8 mouse cellular contexts compared by ENCODE assay signal in genomic region chrX:167208506-167208820, GRCm38 (mm10). TPM values are rescaled to one million over a fixed set of nuclear protein-coding genes. Genes with fewer than 3 reads are reported as not detected.
DNase-seq lines count a peak whose midpoint lies in the region; ATAC-seq and TF ChIP-seq lines count a peak whose summit lies in the region.

No protein-coding gene starts in this region.

- H3K9me3 ChIP-seq in erythroblast, embryonic 14.5 days (ENCODE audit: control insufficient read depth, low read length), result peaks cover 6% of the 10 kb centered on the region; the same call in 1 of the 2 replicates
- H3K9me3 ChIP-seq in E14TG2a.4 (ENCODE audit: low read length), result no peaks in the 10 kb centered on the region
- H3K9me3 ChIP-seq in embryonic facial prominence, embryonic 14.5 days (ENCODE audit: control insufficient read depth, low read length), result no peaks in the 10 kb centered on the region
- H3K9me3 ChIP-seq in hindbrain, embryonic 11.5 days (ENCODE audit: control insufficient read depth, low read length), result no peaks in the 10 kb centered on the region
- H3K9me3 ChIP-seq in liver, embryonic 11.5 days (ENCODE audit: control insufficient read depth, low read length), result no peaks in the 10 kb centered on the region
- H3K9me3 ChIP-seq in midbrain, postnatal 0 days (ENCODE audit: low read length), result no peaks in the 10 kb centered on the region

- no peak for TF ChIP-seq CTCF in E14TG2a.4 (conservative IDR thresholded peaks at IDR 0.05; ENCODE audit: low read length)
- no peak for TF ChIP-seq CTCF in midbrain, postnatal 0 days (IDR thresholded peaks at IDR 0.05)

- peak overlapping the region; percentile 54 for H3K4me3 ChIP-seq in erythroblast, embryonic 14.5 days (replicated peaks)
- peak overlapping the region; percentile 86 for H3K4me3 ChIP-seq in E14TG2a.4 (replicated peaks; ENCODE audit: low read length)
- H3K4me3 ChIP-seq in embryonic facial prominence, embryonic 14.5 days (ENCODE audit: low read depth, low read length), result peak overlapping the region; percentile 58
- H3K4me3 ChIP-seq in hindbrain, embryonic 11.5 days (ENCODE audit: low read depth, low read length), result peak overlapping the region; percentile 52
- peak overlapping the region; percentile 59 for H3K4me3 ChIP-seq in liver, embryonic 11.5 days (ENCODE audit: low read depth, low read length)
- H3K4me3 ChIP-seq in midbrain, postnatal 0 days (ENCODE audit: low read depth, low read length), result peak overlapping the region; percentile 56

- peak overlapping the region; percentile 86 for H3K27ac ChIP-seq in embryonic facial prominence, embryonic 14.5 days (replicated peaks; ENCODE audit: low read depth, low read length)
- H3K27ac ChIP-seq in hindbrain, embryonic 11.5 days (ENCODE audit: low read depth, low read length), result peak overlapping the region; percentile 92
- H3K27ac ChIP-seq in liver, embryonic 11.5 days (ENCODE audit: low read depth, low read length), result peak overlapping the region; percentile 68
- H3K27ac ChIP-seq in midbrain, postnatal 0 days (ENCODE audit: low read depth, low read length), result peak overlapping the region; percentile 89

- peaks cover 38% of the 10 kb centered on the region for H3K27me3 ChIP-seq in erythroblast, embryonic 14.5 days (ENCODE audit: control insufficient read depth)
- H3K27me3 ChIP-seq in E14TG2a.4 (ENCODE audit: insufficient read depth, low read length), result no peaks in the 10 kb centered on the region
- peaks cover 28% of the 10 kb centered on the region for H3K27me3 ChIP-seq in embryonic facial prominence, embryonic 14.5 days (replicated peaks; ENCODE audit: control insufficient read depth, insufficient read depth, low read length)
- no peaks in the 10 kb centered on the region; the same call in 1 of the 2 replicates for H3K27me3 ChIP-seq in hindbrain, embryonic 11.5 days (ENCODE audit: control insufficient read depth, insufficient read depth, low read length)
- H3K27me3 ChIP-seq in liver, embryonic 11.5 days (replicated peaks; ENCODE audit: control insufficient read depth, insufficient read depth, low read length), result peaks cover 15% of the 10 kb centered on the region
- H3K27me3 ChIP-seq in midbrain, postnatal 0 days (ENCODE audit: insufficient read depth, low read length), result no peaks in the 10 kb centered on the region

- peaks cover 5% of the 10 kb centered on the region for H3K4me1 ChIP-seq in erythroblast, embryonic 14.5 days (ENCODE audit: control insufficient read depth)
- peaks cover 30% of the 10 kb centered on the region for H3K4me1 ChIP-seq in E14TG2a.4 (replicated peaks; ENCODE audit: low read depth, low read length)
- no peaks in the 10 kb centered on the region for H3K4me1 ChIP-seq in embryonic facial prominence, embryonic 14.5 days (ENCODE audit: control insufficient read depth, insufficient read depth, low read length)
- peaks cover 2% of the 10 kb centered on the region; the same call in 1 of the 2 replicates for H3K4me1 ChIP-seq in hindbrain, embryonic 11.5 days (replicated peaks; ENCODE audit: control insufficient read depth, insufficient read depth, low read length)
- H3K4me1 ChIP-seq in liver, embryonic 11.5 days (replicated peaks; ENCODE audit: control insufficient read depth, insufficient read depth, low read length), result peaks cover 2% of the 10 kb centered on the region; the same call in 1 of the 2 replicates
- no peaks in the 10 kb centered on the region for H3K4me1 ChIP-seq in midbrain, postnatal 0 days (ENCODE audit: insufficient read depth, low read length)

- H3K9ac ChIP-seq in embryonic facial prominence, embryonic 14.5 days (ENCODE audit: low read depth, low read length), result peak overlapping the region; percentile 86
- peak overlapping the region; percentile 78 for H3K9ac ChIP-seq in hindbrain, embryonic 11.5 days (ENCODE audit: low read depth, low read length)
- H3K9ac ChIP-seq in liver, embryonic 11.5 days (ENCODE audit: low read depth, low read length), result peak overlapping the region; percentile 69
- H3K9ac ChIP-seq in midbrain, postnatal 0 days (replicated peaks; ENCODE audit: low read length, poor library complexity, severe bottlenecking), result peak overlapping the region; percentile 88

- H3K4me2 ChIP-seq in embryonic facial prominence, embryonic 14.5 days (ENCODE audit: low read depth, low read length), result peak overlapping the region; percentile 55
- no peak overlapping the region for H3K4me2 ChIP-seq in hindbrain, embryonic 11.5 days (replicated peaks; ENCODE audit: low read depth, low read length)
- H3K4me2 ChIP-seq in liver, embryonic 11.5 days, result peak overlapping the region; percentile 68
- H3K4me2 ChIP-seq in midbrain, postnatal 0 days (ENCODE audit: low read depth, low read length, poor library complexity, severe bottlenecking), result peak overlapping the region; percentile 58

- WGBS in embryonic facial prominence, embryonic 14.5 days, result 16% methylated on average over 16 of the region's 16 CpGs
- WGBS in hindbrain, embryonic 11.5 days, result 18% methylated on average over 16 of the region's 16 CpGs
- 12% methylated on average over 16 of the region's 16 CpGs for WGBS in liver, embryonic 11.5 days
- WGBS in midbrain, postnatal 0 days, result 18% methylated on average over 16 of the region's 16 CpGs

- DNase-seq in embryonic facial prominence, embryonic 14.5 days (ENCODE audit: low spot score), result peak; percentile 54
- peak; percentile 56 for DNase-seq in hindbrain, embryonic 11.5 days (ENCODE audit: low spot score)
- DNase-seq in liver, embryonic 11.5 days (ENCODE audit: low spot score), result no peak
- DNase-seq in midbrain, postnatal 0 days (ENCODE audit: low spot score), result peak; percentile 60
- no peak for DNase-seq in Muller cell, postnatal 12 days (ENCODE audit: inconsistent ontology term)

- H3K36me3 ChIP-seq in erythroblast, embryonic 14.5 days (ENCODE audit: control insufficient read depth), result no peaks in the 10 kb centered on the region
- H3K36me3 ChIP-seq in E14TG2a.4 (ENCODE audit: insufficient read depth, low read length), result peaks cover 9% of the 10 kb centered on the region
- H3K36me3 ChIP-seq in embryonic facial prominence, embryonic 14.5 days (ENCODE audit: control insufficient read depth, insufficient read depth, low read length), result peaks cover 9% of the 10 kb centered on the region; the same call in 1 of the 2 replicates
- H3K36me3 ChIP-seq in hindbrain, embryonic 11.5 days (ENCODE audit: control insufficient read depth, insufficient read depth, low read length), result no peaks in the 10 kb centered on the region
- no peaks in the 10 kb centered on the region for H3K36me3 ChIP-seq in liver, embryonic 11.5 days (ENCODE audit: control insufficient read depth, insufficient read depth, low read length)
- no peaks in the 10 kb centered on the region for H3K36me3 ChIP-seq in midbrain, postnatal 0 days (ENCODE audit: insufficient read depth, low read length)

- ATAC-seq in erythroblast, adult 5-6 weeks (replicated peaks; ENCODE audit: low FRiP score, poor library complexity, severe bottlenecking), result no peak
- no peak for ATAC-seq in embryonic facial prominence, embryonic 14.5 days (ENCODE audit: low read depth)
- no peak for ATAC-seq in hindbrain, embryonic 11.5 days (ENCODE audit: low FRiP score)
- no peak for ATAC-seq in liver, embryonic 11.5 days (replicated peaks; ENCODE audit: low FRiP score)
- ATAC-seq in midbrain, postnatal 0 days (ENCODE audit: low FRiP score), result peak; percentile 41; the same call in 1 of the 2 replicates

RNA-seq across cellular contexts. Expression of gene Tmsb4x, which starts 0.7 kb away (rescaled TPM):
- 0.67 and 1.1 TPM in 2 replicates for polyA plus RNA-seq in erythroblast, embryonic 14.5 days (2012)
- 1,938 and 2,125 TPM in 2 replicates for total RNA-seq in erythroblast, adult 5-6 weeks (2015; ENCODE audit: low replicate concordance)
- total RNA-seq in erythroblast, adult 5-6 weeks (2017; ENCODE audit: low replicate concordance), result 844 and 1,294 TPM in 2 replicates
- 2,773 and 2,890 TPM in 2 replicates for polyA plus RNA-seq in embryonic facial prominence, embryonic 14.5 days (2014; fragmentation: Nextera tagmentation; extraction: Ambion mirVana)
- polyA plus RNA-seq in hindbrain, embryonic 11.5 days (2014; fragmentation: Nextera tagmentation; extraction: Ambion mirVana), result 6,076 and 6,498 TPM in 2 replicates
- polyA plus RNA-seq in liver, embryonic 11.5 days (2014; fragmentation: Nextera tagmentation; extraction: Ambion mirVana), result 1,729 and 1,856 TPM in 2 replicates
- total RNA-seq in midbrain, postnatal 0 days (2014; rRNA removed), result 1,032 and 1,416 TPM in 2 replicates
- polyA plus RNA-seq in midbrain, postnatal 0 days (2015; fragmentation: Nextera tagmentation; extraction: Ambion mirVana), result 4,228 and 4,382 TPM in 2 replicates

RNA-seq across cellular contexts. Expression of gene Tlr8, which starts 55.7 kb away (rescaled TPM):
- polyA plus RNA-seq in erythroblast, embryonic 14.5 days (2012), result not detected in 2 replicates
- 11.7 and 24.0 TPM in 2 replicates for total RNA-seq in erythroblast, adult 5-6 weeks (2015; ENCODE audit: low replicate concordance)
- 5.3 and 11.2 TPM in 2 replicates for total RNA-seq in erythroblast, adult 5-6 weeks (2017; ENCODE audit: low replicate concordance)
- 0.36 and 0.47 TPM in 2 replicates for polyA plus RNA-seq in embryonic facial prominence, embryonic 14.5 days (2014; fragmentation: Nextera tagmentation; extraction: Ambion mirVana)
- polyA plus RNA-seq in hindbrain, embryonic 11.5 days (2014; fragmentation: Nextera tagmentation; extraction: Ambion mirVana), result not detected in 2 replicates
- 0.63 and 0.84 TPM in 2 replicates for polyA plus RNA-seq in liver, embryonic 11.5 days (2014; fragmentation: Nextera tagmentation; extraction: Ambion mirVana)
- 0.11 TPM in 1 of 2 replicates, not detected in the other for total RNA-seq in midbrain, postnatal 0 days (2014; rRNA removed)
- polyA plus RNA-seq in midbrain, postnatal 0 days (2015; fragmentation: Nextera tagmentation; extraction: Ambion mirVana), result 0.05 TPM in 1 of 2 replicates, not detected in the other

Comparison
In these comparisons a context has a peak if more than half of its experiments do, and no peak if none do; other contexts are left out.
1. DNase-seq: peak in embryonic facial prominence, embryonic 14.5 days (single experiment), hindbrain, embryonic 11.5 days (single experiment) and midbrain, postnatal 0 days (single experiment); none in liver, embryonic 11.5 days (single experiment) and Muller cell, postnatal 12 days (single experiment).
2. RNA of gene Tmsb4x, which starts 0.7 kb away (polyA plus RNA-seq): 6,076 to 6,498 TPM in hindbrain, embryonic 11.5 days, 4,228 to 4,382 TPM in midbrain, postnatal 0 days, 2,773 to 2,890 TPM in embryonic facial prominence, embryonic 14.5 days and 1,729 to 1,856 TPM in liver, embryonic 11.5 days; 0.67 to 1.1 TPM in erythroblast, embryonic 14.5 days; every median in the first group is over 100 times any median in the second.
3. Peak in every context shown above with its lines, with median percentiles within 50 percentile points of each other: H3K4me3 ChIP-seq, H3K27ac ChIP-seq and H3K9ac ChIP-seq.